Mouse (Mus musculus): Measurements from ENCODE around the gene Klhl13. TPM values are rescaled to one million over a fixed set of nuclear protein-coding genes. Genes with fewer than 3 reads are reported as not detected.

Gene Klhl13
- polyA plus RNA-seq, 1 experiment = not detected

DNA sequence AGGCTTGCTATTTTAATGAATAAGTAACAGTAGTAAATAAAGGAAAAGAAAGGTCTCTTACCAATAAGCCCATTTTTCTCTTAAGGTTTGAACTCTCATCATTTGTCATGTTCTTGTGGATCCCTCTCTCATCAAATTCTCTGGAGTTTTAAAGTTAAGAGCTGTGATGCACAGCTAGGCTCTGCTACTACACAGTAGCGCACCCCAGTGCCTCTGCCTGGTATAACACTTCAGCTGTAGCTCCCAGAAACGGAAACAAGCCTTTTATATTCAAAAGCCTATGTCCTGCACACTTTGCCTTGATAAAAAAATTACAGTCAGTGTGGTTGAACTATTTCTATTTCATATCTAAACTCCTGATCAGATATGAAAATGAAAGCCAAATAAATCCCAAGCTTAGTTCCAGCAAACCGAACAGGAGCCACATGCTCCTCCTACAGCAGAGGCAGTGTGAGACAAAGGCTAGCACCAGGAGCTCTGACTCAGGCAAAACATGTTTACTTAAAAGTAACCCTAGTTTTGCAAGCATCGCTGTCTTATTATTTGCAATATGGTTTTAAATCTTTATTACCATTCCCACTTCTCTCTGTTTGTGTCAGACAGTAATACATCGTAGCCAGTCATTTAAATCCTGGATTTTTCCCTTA, 68.8 kb downstream of the Klhl13 start:
- H3K4me1 ChIP-seq (ENCODE audit: control insufficient read depth) = no peaks in the 10 kb centered on the region
- H3K9me3 ChIP-seq (ENCODE audit: control insufficient read depth, low read length) = no peaks in the 10 kb centered on the region
- H3K36me3 ChIP-seq (ENCODE audit: control insufficient read depth) = no peaks in the 10 kb centered on the region
- H3K27me3 ChIP-seq (ENCODE audit: control insufficient read depth) = no peaks in the 10 kb centered on the region
- H3K4me3 ChIP-seq (replicated peaks) = no peak overlapping the region
- TF ChIP-seq TAL1 (IDR thresholded peaks at IDR 0.05; ENCODE audit: low read length) = no peak
- TF ChIP-seq GATA1 (IDR thresholded peaks at IDR 0.05; ENCODE audit: low read length) = no peak

DNA sequence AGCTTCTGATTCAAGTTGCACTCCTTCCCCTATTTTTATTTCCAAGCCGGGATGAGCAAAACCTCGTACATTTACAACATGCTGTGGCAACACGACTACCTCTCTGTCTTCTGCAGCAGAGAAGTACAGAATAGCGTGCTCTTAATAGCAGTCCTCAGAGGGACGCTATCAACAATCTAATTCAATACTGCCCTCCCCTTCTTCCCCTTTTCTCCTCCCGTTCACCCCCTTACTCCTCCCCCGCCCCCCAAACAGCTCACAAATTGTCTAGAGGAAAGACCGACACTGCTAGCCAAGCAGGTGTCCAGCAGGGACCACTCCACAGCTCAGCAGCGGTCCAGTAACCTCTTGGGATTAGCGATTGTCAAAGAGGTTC, 79.5 kb downstream of the Klhl13 start:
- no peak overlapping the region for H3K4me3 ChIP-seq (replicated peaks)
- H3K9me3 ChIP-seq (ENCODE audit: control insufficient read depth, low read length) = no peaks in the 10 kb centered on the region
- TF ChIP-seq GATA1 (IDR thresholded peaks at IDR 0.05; ENCODE audit: low read length) (no peak), TAL1 (IDR thresholded peaks at IDR 0.05; ENCODE audit: low read length) (no peak)
- H3K4me1 ChIP-seq (ENCODE audit: control insufficient read depth) = no peaks in the 10 kb centered on the region
- no peaks in the 10 kb centered on the region for H3K36me3 ChIP-seq (ENCODE audit: control insufficient read depth)
- H3K27me3 ChIP-seq (ENCODE audit: control insufficient read depth) = no peaks in the 10 kb centered on the region

DNA sequence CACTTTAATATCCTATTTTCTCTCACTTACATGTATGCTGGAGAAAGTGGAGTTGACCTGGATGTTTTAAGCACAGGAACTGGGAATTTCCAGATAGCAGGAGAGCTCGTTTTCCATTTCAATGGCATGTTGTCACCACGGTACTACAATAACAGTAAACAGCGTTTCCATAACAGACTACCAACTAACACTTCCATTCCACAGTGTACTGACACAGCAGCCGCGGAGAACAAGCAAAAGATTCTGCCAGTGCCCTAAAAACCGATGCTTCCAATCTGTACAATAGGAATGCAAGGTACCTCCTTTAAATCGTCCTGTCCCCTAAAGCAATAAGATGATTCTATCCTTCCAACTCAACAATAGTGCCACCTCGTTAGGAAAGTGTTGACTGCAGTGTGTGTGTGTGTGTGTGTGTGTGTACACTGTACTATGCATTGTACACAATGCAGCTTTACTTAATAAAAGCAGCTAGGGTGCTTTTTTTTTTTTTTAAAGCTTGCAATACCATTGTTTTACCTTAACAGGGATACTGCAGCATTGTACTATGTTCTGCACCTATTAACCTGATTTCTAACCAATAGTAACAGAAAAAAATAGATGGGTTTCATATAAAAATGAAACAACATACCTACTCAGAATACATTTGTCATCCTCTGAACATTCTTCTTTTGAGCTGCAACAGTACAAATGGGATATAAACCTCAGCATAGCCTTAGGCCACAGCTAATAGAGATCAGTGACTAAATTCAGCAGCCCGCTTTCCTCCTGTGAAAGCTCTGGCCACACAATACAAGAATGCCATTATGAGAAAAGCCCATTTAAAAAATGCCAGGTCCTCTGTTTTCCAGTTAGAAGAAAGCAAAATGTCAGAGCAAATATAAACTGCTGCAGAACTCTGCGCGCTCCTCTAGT, 80.1 kb downstream of the Klhl13 start:
- TF ChIP-seq TAL1 (IDR thresholded peaks at IDR 0.05; ENCODE audit: low read length) (no peak), GATA1 (IDR thresholded peaks at IDR 0.05; ENCODE audit: low read length) (no peak)
- Histone ChIP-seq H3K9me3 (ENCODE audit: control insufficient read depth, low read length) (no peaks in the 10 kb centered on the region), H3K4me1 (ENCODE audit: control insufficient read depth) (no peaks in the 10 kb centered on the region), H3K27me3 (ENCODE audit: control insufficient read depth) (no peaks in the 10 kb centered on the region), H3K36me3 (ENCODE audit: control insufficient read depth) (no peaks in the 10 kb centered on the region), H3K4me3 (replicated peaks) (no peak overlapping the region)

GRCm38 (mm10) chrX:23267601-23268000, 97.3 kb downstream of the Klhl13 start:
- Histone ChIP-seq H3K4me1 (ENCODE audit: control insufficient read depth) (no peaks in the 10 kb centered on the region), H3K27me3 (ENCODE audit: control insufficient read depth) (no peaks in the 10 kb centered on the region), H3K36me3 (ENCODE audit: control insufficient read depth) (no peaks in the 10 kb centered on the region), H3K4me3 (replicated peaks) (no peak overlapping the region), H3K9me3 (ENCODE audit: control insufficient read depth, low read length) (no peaks in the 10 kb centered on the region)
- TF ChIP-seq TAL1 (IDR thresholded peaks at IDR 0.05; ENCODE audit: low read length) = no peak
- TF ChIP-seq GATA1 (IDR thresholded peaks at IDR 0.05; ENCODE audit: low read length) = no peak

GRCm38 (mm10) chrX:23248752-23249151, 116.1 kb downstream of the Klhl13 start:
- Histone ChIP-seq H3K36me3 (ENCODE audit: control insufficient read depth) (no peaks in the 10 kb centered on the region), H3K9me3 (ENCODE audit: control insufficient read depth, low read length) (no peaks in the 10 kb centered on the region), H3K4me3 (replicated peaks) (no peak overlapping the region), H3K4me1 (ENCODE audit: control insufficient read depth) (no peaks in the 10 kb centered on the region), H3K27me3 (ENCODE audit: control insufficient read depth) (no peaks in the 10 kb centered on the region)
- no peak for TF ChIP-seq TAL1 (IDR thresholded peaks at IDR 0.05; ENCODE audit: low read length)
- TF ChIP-seq GATA1 (IDR thresholded peaks at IDR 0.05; ENCODE audit: low read length) = no peak
